Mouse (Mus musculus) forebrain, embryonic 11.5 days (tissue): ENCODE results near the gene Pdia3. TPM values are rescaled to one million over a fixed set of nuclear protein-coding genes. Genes with fewer than 3 reads are reported as not detected.
"Not testable (repeated sequence)": the region's sequence is repeated elsewhere in the genome, so short reads cannot be mapped to it uniquely, and the experiment has no call there.

ENCODE experiments used
- ATAC-seq: fragments of 200-750 bp; cut with Nextera tagmentation; replicated peaks from 2 replicates; pipeline ENCODE4 v1.8.0; 2017; ENCODE audit warnings: moderate TSS enrichment; ENCODE audit not compliant: low FRiP score
- DNase-seq: peaks from one replicate; pipeline ENCODE4 v3.0.0-alpha.2; 2017; ENCODE audit warnings: low spot score
- H3K27ac ChIP-seq: fragments of 300-500 bp; sonication (generic); 2 replicates; pipeline ENCODE4 v1.5.1; 2014; ENCODE audit warnings: low read depth, low read length
- H3K27me3 ChIP-seq: fragments of 300-500 bp; sonication (generic); 2 replicates; pipeline ENCODE4 v1.6.1; 2014; ENCODE audit warnings: mild to moderate bottlenecking, low read length, mixed read lengths; ENCODE audit not compliant: control insufficient read depth, insufficient read depth
- H3K36me3 ChIP-seq: fragments of 300-500 bp; sonication (generic); 2 replicates; pipeline ENCODE4 v1.6.1; 2014; ENCODE audit warnings: mild to moderate bottlenecking, low read length, moderate library complexity, mixed read lengths; ENCODE audit not compliant: control insufficient read depth, insufficient read depth
- H3K4me1 ChIP-seq: fragments of 300-500 bp; sonication (generic); replicated peaks from 2 replicates; pipeline ENCODE4 v1.6.1; 2014; ENCODE audit warnings: low read length, mixed read lengths; ENCODE audit not compliant: control insufficient read depth, insufficient read depth
- H3K4me2 ChIP-seq: fragments of 300-500 bp; sonication (generic); 2 replicates; pipeline ENCODE4 v1.6.1; 2014; ENCODE audit warnings: low read depth, mild to moderate bottlenecking, low read length, moderate library complexity, mixed read lengths; ENCODE audit not compliant: severe bottlenecking
- H3K4me3 ChIP-seq: fragments of 300-500 bp; sonication (generic); 2 replicates; pipeline ENCODE4 v1.5.1; 2014; ENCODE audit warnings: low read depth, low read length
- H3K9ac ChIP-seq: fragments of 300-500 bp; sonication (generic); 2 replicates; pipeline ENCODE4 v1.6.1; 2014; ENCODE audit warnings: low read length
- H3K9me3 ChIP-seq: fragments of 300-500 bp; sonication (generic); 2 replicates; pipeline ENCODE4 v1.6.1; 2016; ENCODE audit warnings: low read length, mixed read lengths; ENCODE audit not compliant: control insufficient read depth
- WGBS: fragments of 180-500 bp; shearing (Covaris S2); extraction: QIAGEN DNeasy Blood & Tissue Kit; methylation state at CpG from one replicate; pipeline ENCODE4 v1.1.7; 2014; 5-methylcytosine and 5-hydroxymethylcytosine counted together
- polyA plus RNA-seq: library from polyadenylated mRNA; unstranded; fragments of >200 nt; fragmentation: Nextera tagmentation; extraction: Ambion mirVana; gene quantifications from 2 replicates; pipeline ENCODE4 v1.2.1, GENCODE M21; 2014

Gene Pdia3
- polyA plus RNA-seq, 1 experiment from 2014 or later = 435 TPM

DNA sequence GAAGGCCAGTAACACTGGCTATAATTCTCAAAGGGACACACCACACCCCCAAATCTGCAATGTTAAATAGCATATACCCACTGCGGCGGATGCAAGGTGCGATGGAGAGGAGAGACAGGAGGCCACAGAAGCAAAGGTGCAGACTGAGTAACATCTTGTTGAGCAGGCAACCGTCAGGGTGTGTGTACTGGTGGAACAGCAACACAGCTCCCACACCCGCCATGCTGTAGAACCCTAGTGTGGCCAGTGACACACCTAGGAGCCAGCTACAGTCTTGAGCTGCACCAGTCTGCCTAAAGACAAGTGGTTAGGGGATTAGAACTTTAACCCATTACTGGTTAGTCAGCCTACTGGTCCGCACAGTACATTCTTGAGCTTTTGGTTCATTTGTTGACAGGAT, 40.3 kb downstream of the Pdia3 start:
- Histone ChIP-seq H3K9me3 (no peaks in the 10 kb centered on the region), H3K27ac (no peak overlapping the region), H3K36me3 (no peaks in the 10 kb centered on the region; the same call in none of the 2 replicates), H3K4me2 (no peak overlapping the region), H3K27me3 (no peaks in the 10 kb centered on the region), H3K4me1 (peaks cover 17% of the 10 kb centered on the region), H3K9ac (no peak overlapping the region), H3K4me3 (no peak overlapping the region)
- DNase-seq (no peak), ATAC-seq (no peak)
- 89% methylated on average over 6 of the region's 6 CpGs for WGBS

DNA sequence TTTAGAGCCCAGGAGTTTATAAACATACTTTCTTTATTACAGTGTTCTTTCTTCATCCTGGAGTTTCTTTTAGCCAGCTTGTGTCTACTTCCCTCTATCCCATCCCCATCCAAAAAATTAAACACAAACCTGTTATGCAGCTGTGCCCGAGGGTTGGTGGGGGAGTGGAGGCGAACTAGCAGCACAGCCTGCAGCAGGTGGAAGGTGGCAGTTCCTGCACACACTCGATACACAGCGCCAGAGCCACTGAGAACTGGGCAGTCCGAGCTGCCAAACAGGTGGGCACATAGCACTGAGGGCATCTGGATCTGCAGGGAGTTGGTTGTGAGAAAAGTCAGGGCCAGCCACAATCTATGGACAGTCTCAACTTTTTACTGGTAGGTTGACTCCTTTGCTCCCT, 42.0 kb downstream of the Pdia3 start:
- no peak overlapping the region for H3K4me2 ChIP-seq
- H3K36me3 ChIP-seq = no peaks in the 10 kb centered on the region; the same call in none of the 2 replicates
- H3K27me3 ChIP-seq = no peaks in the 10 kb centered on the region
- H3K4me3 ChIP-seq = no peak overlapping the region
- DNase-seq (no peak), ATAC-seq (no peak)
- peaks cover 13% of the 10 kb centered on the region for H3K4me1 ChIP-seq
- no peak overlapping the region for H3K27ac ChIP-seq
- no peaks in the 10 kb centered on the region for H3K9me3 ChIP-seq
- no peak overlapping the region for H3K9ac ChIP-seq
- WGBS = 85% methylated on average over 5 of the region's 5 CpGs

DNA sequence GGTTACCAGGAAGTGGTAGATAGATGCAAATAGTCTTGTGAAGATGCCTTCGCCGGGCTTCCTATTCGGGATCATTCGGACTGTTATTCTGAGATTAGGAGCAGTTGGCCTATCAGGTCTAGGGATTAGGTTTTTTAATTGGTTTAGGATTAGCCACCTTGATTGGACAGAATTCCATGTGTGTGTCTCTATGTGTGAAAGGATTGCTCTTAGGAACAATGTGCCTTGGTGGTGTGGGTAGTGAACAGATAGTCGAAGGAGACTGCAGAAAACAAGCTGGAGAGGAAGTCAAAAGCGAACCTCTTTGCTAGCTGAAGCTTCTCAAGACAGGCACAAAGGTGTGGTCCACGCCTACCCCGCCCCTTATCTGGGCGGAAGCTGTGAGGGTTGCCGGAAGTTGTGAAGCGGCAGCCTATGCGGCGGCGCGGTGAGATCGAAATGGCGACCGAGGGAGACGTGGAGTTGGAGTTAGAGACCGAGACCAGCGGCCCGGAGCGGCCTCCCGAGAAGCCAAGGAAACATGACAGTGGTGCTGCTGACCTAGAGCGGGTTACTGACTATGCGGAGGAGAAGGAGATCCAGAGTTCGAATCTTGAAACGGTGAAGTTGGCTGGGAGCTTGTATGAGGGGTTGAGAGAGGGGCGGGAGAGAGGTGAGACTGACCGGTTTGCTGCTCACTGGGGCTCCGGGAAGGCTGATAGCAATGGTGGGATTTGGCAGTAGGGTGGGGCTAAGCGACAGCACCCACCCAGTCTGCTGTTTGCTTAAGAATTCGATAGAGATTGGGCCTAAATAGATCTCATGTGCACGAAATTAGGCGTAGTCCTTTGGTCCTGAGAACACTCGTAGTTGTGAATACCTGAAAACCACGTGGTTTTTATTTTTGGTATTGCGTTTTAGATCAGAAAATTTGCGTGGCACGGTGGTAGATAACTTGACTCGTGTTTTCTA, 43.4 kb downstream of the Pdia3 start, which contains the start of gene Serinc4:
Gene Serinc4 (minus strand): TSS at position 90 of the 951 bp plus-strand sequence.
- peak within 1 kb of the TSS; percentile 72 for H3K4me2 ChIP-seq
- H3K36me3 ChIP-seq = no peaks in the 10 kb centered on the region; the same call in none of the 2 replicates
- H3K4me1 ChIP-seq = peaks cover 10% of the 10 kb centered on the region; the same call in 1 of the 2 replicates
- peak within 1 kb of the TSS; percentile 83 for H3K4me3 ChIP-seq
- no peaks in the 10 kb centered on the region for H3K9me3 ChIP-seq
- WGBS = 4% methylated on average over 41 of the region's 41 CpGs
- peak within 1 kb of the TSS; percentile 79 for H3K9ac ChIP-seq
- 0 out of 2 replicates have a peak within 1 kb of the TSS, but pooled peaks have one; percentile 12 for H3K27ac ChIP-seq
- ATAC-seq = peak; percentile 92
- DNase-seq = peak; percentile 90
- H3K27me3 ChIP-seq = no peaks in the 10 kb centered on the region

DNA sequence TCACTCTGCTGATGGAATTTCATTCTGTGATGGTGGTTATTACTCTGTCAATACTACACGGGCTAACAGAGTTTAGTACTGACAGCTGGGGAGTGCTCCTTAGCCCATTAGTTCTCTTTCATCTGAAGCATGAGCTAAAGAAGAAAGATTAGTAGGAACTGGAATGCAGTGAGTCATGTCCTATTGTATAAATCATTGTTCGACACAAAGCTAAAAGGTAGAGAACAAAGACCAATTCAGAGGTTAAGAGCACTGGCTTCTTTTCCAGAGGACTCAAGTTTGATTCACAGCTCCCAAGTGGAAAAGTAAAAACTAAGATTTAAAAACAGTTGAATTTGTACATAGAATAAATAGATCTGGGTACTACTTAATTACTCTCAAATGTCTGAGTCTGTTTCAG, 46.5 kb downstream of the Pdia3 start:
- Histone ChIP-seq H3K9me3 (no peaks in the 10 kb centered on the region), H3K36me3 (no peaks in the 10 kb centered on the region), H3K27me3 (no peaks in the 10 kb centered on the region), H3K4me2 (no peak overlapping the region), H3K9ac (no peak overlapping the region), H3K27ac (no peak overlapping the region), H3K4me3 (no peak overlapping the region), H3K4me1 (peaks cover 10% of the 10 kb centered on the region; the same call in 1 of the 2 replicates)
- DNase-seq = no peak
- ATAC-seq = no peak
- WGBS = 60% methylated on average over 2 of the region's 2 CpGs

DNA sequence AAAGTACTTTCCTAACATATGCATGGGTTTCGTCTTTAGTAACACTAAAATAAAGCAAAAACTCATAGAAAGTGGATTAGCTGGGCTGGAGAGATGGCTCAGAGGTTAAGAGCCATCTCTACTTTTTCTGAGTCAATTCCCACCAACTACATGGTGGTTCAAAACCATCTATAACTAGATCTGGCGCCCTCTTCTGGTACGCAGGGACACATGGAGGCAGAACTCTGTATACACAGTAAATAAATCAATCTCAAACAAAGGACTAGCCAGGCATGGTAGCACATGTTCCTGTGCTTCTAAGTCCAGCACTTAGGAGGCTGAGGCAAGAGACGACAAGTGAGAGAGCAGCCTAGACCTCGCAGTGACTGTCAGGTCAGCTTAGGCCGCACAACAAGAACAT, 55.4 kb downstream of the Pdia3 start:
- not testable (repeated sequence) for H3K4me1 ChIP-seq, DNase-seq, H3K27me3 ChIP-seq, H3K4me2 ChIP-seq, H3K9me3 ChIP-seq, H3K27ac ChIP-seq, H3K9ac ChIP-seq, ATAC-seq, H3K36me3 ChIP-seq, H3K4me3 ChIP-seq
- 100% methylated on average over 1 of the region's 6 CpGs for WGBS

DNA sequence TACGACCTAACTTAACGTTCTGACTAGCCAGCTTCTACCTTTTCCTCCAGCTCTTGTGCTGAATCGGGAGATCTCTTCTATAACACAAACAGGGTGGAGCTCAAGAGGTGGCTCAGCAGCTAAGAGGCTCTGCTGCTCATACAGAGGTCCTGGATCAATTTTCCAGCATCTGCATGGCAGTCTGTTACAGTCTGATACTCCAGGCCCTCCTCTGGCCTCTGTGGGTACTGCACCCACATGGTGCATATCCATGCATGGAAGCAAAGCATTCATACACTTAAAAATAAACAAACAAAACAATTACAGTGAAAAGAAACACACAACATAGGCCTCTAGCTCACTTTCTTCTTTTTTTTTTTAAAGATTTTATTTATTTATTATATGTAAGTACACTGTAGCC, 59.2 kb downstream of the Pdia3 start:
- not testable (repeated sequence) for H3K27me3 ChIP-seq, H3K9me3 ChIP-seq, H3K27ac ChIP-seq, H3K4me2 ChIP-seq, DNase-seq, ATAC-seq, H3K36me3 ChIP-seq, H3K9ac ChIP-seq, H3K4me1 ChIP-seq, H3K4me3 ChIP-seq
- WGBS = 97% methylated on average over 3 of the region's 3 CpGs

DNA sequence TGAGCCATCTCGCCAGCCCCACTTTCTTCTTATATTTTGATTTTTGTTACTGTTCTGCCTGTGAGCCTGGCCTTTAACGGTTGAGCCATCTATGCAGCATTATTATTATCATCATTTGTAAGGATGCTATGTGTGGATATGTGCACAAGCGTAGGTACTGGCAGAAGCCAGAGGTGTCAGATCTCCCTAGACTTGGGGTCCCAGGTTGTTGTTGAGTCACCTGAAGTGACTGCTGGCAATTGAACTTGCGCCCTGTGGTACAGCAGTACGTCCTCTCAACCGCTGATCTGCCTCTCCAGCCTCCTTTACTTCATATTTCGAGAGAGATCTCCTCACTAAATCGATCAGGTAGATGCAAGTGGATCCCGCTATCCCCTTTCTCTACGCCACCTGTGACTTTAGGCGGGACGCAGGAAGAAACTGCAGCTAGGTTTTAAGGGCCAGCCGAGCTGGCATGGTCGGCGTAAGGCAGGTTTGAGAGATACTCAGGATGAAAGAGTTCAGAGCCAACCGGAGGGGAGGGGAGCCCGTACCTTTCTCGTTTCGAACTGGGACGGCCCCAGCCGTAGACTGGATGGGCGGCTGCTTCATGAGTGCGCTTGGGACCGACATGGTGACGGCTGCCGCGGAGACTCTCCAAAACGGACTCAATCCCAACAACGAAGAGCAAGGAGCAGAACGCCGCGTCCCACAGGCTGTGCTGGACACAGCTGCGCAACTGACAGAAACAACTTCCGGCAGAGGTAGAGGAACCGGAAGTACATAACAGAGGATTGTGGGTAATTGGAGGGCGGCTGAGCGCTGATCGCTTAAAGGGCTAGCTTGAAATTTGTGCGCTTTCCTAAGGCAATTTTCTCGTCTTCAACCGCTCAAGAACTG, 60.0 kb downstream of the Pdia3 start, which contains the start of gene Mfap1b:
Gene Mfap1b (minus strand): TSS at position 767 of the 879 bp plus-strand sequence.
- H3K9me3 ChIP-seq, H3K36me3 ChIP-seq, H3K4me1 ChIP-seq, H3K27me3 ChIP-seq, H3K27ac ChIP-seq: not testable (repeated sequence)
- peak within 1 kb of the TSS; percentile 60 for H3K4me2 ChIP-seq
- WGBS = 7% methylated on average over 38 of the region's 41 CpGs
- peak within 1 kb of the TSS; percentile 58 for H3K4me3 ChIP-seq
- peak; percentile 83 for DNase-seq
- peak; percentile 95 for ATAC-seq
- peak within 1 kb of the TSS; percentile 52 for H3K9ac ChIP-seq

DNA sequence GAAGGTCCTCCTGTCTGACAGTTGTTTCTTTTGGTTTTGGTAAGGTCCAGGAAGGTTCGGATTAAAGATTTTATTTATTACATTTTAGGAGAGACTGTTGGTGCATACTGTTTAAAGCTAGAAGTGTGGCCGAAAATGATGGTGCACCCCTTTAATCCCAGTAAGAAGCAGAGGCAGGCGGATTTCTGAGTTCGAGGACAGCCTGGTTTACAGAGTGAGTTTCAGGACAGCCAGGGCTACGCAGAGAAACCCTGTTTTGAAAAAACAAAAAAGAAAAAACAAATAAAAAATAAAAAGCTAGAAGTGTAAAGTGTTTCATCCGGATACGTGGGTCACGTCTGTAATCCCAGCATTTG, 60.6 kb downstream of the Pdia3 start:
- no peaks in the 10 kb centered on the region for H3K36me3 ChIP-seq
- H3K9ac ChIP-seq = peak overlapping the region; percentile 52
- 39% methylated on average over 8 of the region's 8 CpGs for WGBS
- DNase-seq = no peak
- H3K27me3 ChIP-seq = no peaks in the 10 kb centered on the region
- H3K4me2 ChIP-seq = peak overlapping the region; percentile 60
- no peak overlapping the region for H3K27ac ChIP-seq
- H3K4me3 ChIP-seq = peak overlapping the region; percentile 58
- H3K9me3 ChIP-seq = no peaks in the 10 kb centered on the region
- H3K4me1 ChIP-seq = no peaks in the 10 kb centered on the region
- no peak for ATAC-seq
